Mouse (Mus musculus): ENCODE data around the gene Fktn. TPM values are rescaled to one million over a fixed set of nuclear protein-coding genes. Genes with fewer than 3 reads are reported as not detected.
"Not testable (repeated sequence)": the region's sequence is repeated elsewhere in the genome, so short reads cannot be mapped to it uniquely, and the experiment has no call there.

Fktn gene
- polyA plus RNA-seq, 1 experiment from 2014 or later, result 21.1 TPM

- Histone ChIP-seq H3K27ac (ENCODE audit: low read depth, low read length) (no peak overlapping the region), H3K9ac (ENCODE audit: low read length) (no peak overlapping the region), H3K4me1 (ENCODE audit: control insufficient read depth, insufficient read depth, low read length) (peaks cover 37% of the 10 kb centered on the region), H3K9me3 (ENCODE audit: control insufficient read depth, low read length) (no peaks in the 10 kb centered on the region), H3K27me3 (ENCODE audit: control insufficient read depth, insufficient read depth, low read length) (no peaks in the 10 kb centered on the region), H3K4me3 (ENCODE audit: low read depth, low read length) (no peak overlapping the region), H3K4me2 (no peak overlapping the region), H3K36me3 (ENCODE audit: control insufficient read depth, insufficient read depth, low read length) (no peaks in the 10 kb centered on the region)
- peak; percentile 84 for DNase-seq (ENCODE audit: low spot score, missing footprints)
- no peak for ATAC-seq (ENCODE audit: low FRiP score)
- WGBS, result 36% methylated on average over 1 of the region's 1 CpGs
Observed at GRCm38 (mm10) chr4:53799753-53800152, 86.0 kb downstream of the Fktn start.

GRCm38 (mm10) chr4:53803674-53804073 is 89.9 kb downstream of the Fktn start:
- H3K27ac ChIP-seq (ENCODE audit: low read depth, low read length); H3K9ac ChIP-seq (ENCODE audit: low read length); H3K9me3 ChIP-seq (ENCODE audit: control insufficient read depth, low read length); H3K4me2 ChIP-seq; H3K27me3 ChIP-seq (ENCODE audit: control insufficient read depth, insufficient read depth, low read length); DNase-seq (ENCODE audit: low spot score, missing footprints); H3K36me3 ChIP-seq (ENCODE audit: control insufficient read depth, insufficient read depth, low read length); H3K4me3 ChIP-seq (ENCODE audit: low read depth, low read length); ATAC-seq (ENCODE audit: low FRiP score): not testable (repeated sequence)
- H3K4me1 ChIP-seq (ENCODE audit: control insufficient read depth, insufficient read depth, low read length), result peaks cover 11% of the 10 kb centered on the region
- WGBS, result 95% methylated on average over 7 of the region's 8 CpGs

- not testable (repeated sequence) for H3K27ac ChIP-seq (ENCODE audit: low read depth, low read length); H3K9me3 ChIP-seq (ENCODE audit: control insufficient read depth, low read length); DNase-seq (ENCODE audit: low spot score, missing footprints); H3K27me3 ChIP-seq (ENCODE audit: control insufficient read depth, insufficient read depth, low read length); ATAC-seq (ENCODE audit: low FRiP score); H3K36me3 ChIP-seq (ENCODE audit: control insufficient read depth, insufficient read depth, low read length); H3K4me3 ChIP-seq (ENCODE audit: low read depth, low read length); H3K4me2 ChIP-seq; H3K4me1 ChIP-seq (ENCODE audit: control insufficient read depth, insufficient read depth, low read length); H3K9ac ChIP-seq (ENCODE audit: low read length)
- whole genome bisulfite sequencing, result 83% methylated on average over 6 of the region's 6 CpGs
Observed at GRCm38 (mm10) chr4:53806428-53806827, 92.6 kb downstream of the Fktn start.

- no peaks in the 10 kb centered on the region for H3K27me3 ChIP-seq (ENCODE audit: control insufficient read depth, insufficient read depth, low read length)
- no peaks in the 10 kb centered on the region for H3K36me3 ChIP-seq (ENCODE audit: control insufficient read depth, insufficient read depth, low read length)
- H3K9me3 ChIP-seq (ENCODE audit: control insufficient read depth, low read length), result no peaks in the 10 kb centered on the region
- H3K9ac ChIP-seq (ENCODE audit: low read length), result no peak overlapping the region
- ATAC-seq (ENCODE audit: low FRiP score) (no peak), DNase-seq (ENCODE audit: low spot score, missing footprints) (peak; percentile 57)
- H3K4me1 ChIP-seq (ENCODE audit: control insufficient read depth, insufficient read depth, low read length), result no peaks in the 10 kb centered on the region
- 80% methylated on average over 5 of the region's 5 CpGs for WGBS
- H3K4me3 ChIP-seq (ENCODE audit: low read depth, low read length), result no peak overlapping the region
- no peak overlapping the region for H3K4me2 ChIP-seq
- H3K27ac ChIP-seq (ENCODE audit: low read depth, low read length), result no peak overlapping the region
Observed at GRCm38 (mm10) chr4:53818320-53818719, 104.5 kb downstream of the Fktn start.

- Histone ChIP-seq H3K27me3 (ENCODE audit: control insufficient read depth, insufficient read depth, low read length) (no peaks in the 10 kb centered on the region), H3K9me3 (ENCODE audit: control insufficient read depth, low read length) (no peaks in the 10 kb centered on the region), H3K9ac (ENCODE audit: low read length) (no peak overlapping the region), H3K36me3 (ENCODE audit: control insufficient read depth, insufficient read depth, low read length) (no peaks in the 10 kb centered on the region), H3K4me1 (ENCODE audit: control insufficient read depth, insufficient read depth, low read length) (no peaks in the 10 kb centered on the region; the same call in 1 of the 2 replicates), H3K27ac (ENCODE audit: low read depth, low read length) (no peak overlapping the region), H3K4me3 (ENCODE audit: low read depth, low read length) (no peak overlapping the region), H3K4me2 (no peak overlapping the region)
- WGBS, result 69% methylated on average over 6 of the region's 6 CpGs
- DNase-seq (ENCODE audit: low spot score, missing footprints) (peak; percentile 64), ATAC-seq (ENCODE audit: low FRiP score) (no peak)
Observed at GRCm38 (mm10) chr4:53823697-53824096, 109.9 kb downstream of the Fktn start.

- H3K4me3 ChIP-seq (ENCODE audit: low read depth, low read length), result no peak overlapping the region
- no peak overlapping the region for H3K9ac ChIP-seq (ENCODE audit: low read length)
- WGBS, result 66% methylated on average over 4 of the region's 4 CpGs
- DNase-seq (ENCODE audit: low spot score, missing footprints) (no peak), ATAC-seq (ENCODE audit: low FRiP score) (no peak)
- H3K36me3 ChIP-seq (ENCODE audit: control insufficient read depth, insufficient read depth, low read length), result no peaks in the 10 kb centered on the region
- no peaks in the 10 kb centered on the region for H3K27me3 ChIP-seq (ENCODE audit: control insufficient read depth, insufficient read depth, low read length)
- no peak overlapping the region for H3K27ac ChIP-seq (ENCODE audit: low read depth, low read length)
- H3K4me2 ChIP-seq, result no peak overlapping the region
- no peaks in the 10 kb centered on the region; the same call in 1 of the 2 replicates for H3K4me1 ChIP-seq (ENCODE audit: control insufficient read depth, insufficient read depth, low read length)
- H3K9me3 ChIP-seq (ENCODE audit: control insufficient read depth, low read length), result no peaks in the 10 kb centered on the region
Observed at GRCm38 (mm10) chr4:53824831-53825230, 111.0 kb downstream of the Fktn start.

GRCm38 (mm10) chr4:53825821-53826605 is 112.2 kb downstream of the Fktn start, which contains the start of gene Tmem38b:
TSS of gene Tmem38b (plus strand) at chr4:53826045.
- WGBS, result under 1% methylated on average over 55 of the region's 55 CpGs
- H3K4me1 ChIP-seq (ENCODE audit: control insufficient read depth, insufficient read depth, low read length), result no peaks in the 10 kb centered on the region; the same call in 1 of the 2 replicates
- H3K4me2 ChIP-seq, result peak within 1 kb of the TSS; percentile 77
- ATAC-seq (ENCODE audit: low FRiP score) (peak; percentile 93), DNase-seq (ENCODE audit: low spot score, missing footprints) (peak; percentile 98)
- H3K4me3 ChIP-seq (ENCODE audit: low read depth, low read length), result peak within 1 kb of the TSS; percentile 90
- no peaks in the 10 kb centered on the region for H3K9me3 ChIP-seq (ENCODE audit: control insufficient read depth, low read length)
- H3K9ac ChIP-seq (ENCODE audit: low read length), result peak within 1 kb of the TSS; percentile 84
- H3K27ac ChIP-seq (ENCODE audit: low read depth, low read length), result 0 out of 2 replicates have a peak within 1 kb of the TSS, but pooled peaks have one; percentile 40
- H3K36me3 ChIP-seq (ENCODE audit: control insufficient read depth, insufficient read depth, low read length), result no peaks in the 10 kb centered on the region
- no peaks in the 10 kb centered on the region for H3K27me3 ChIP-seq (ENCODE audit: control insufficient read depth, insufficient read depth, low read length)

- Histone ChIP-seq H3K9me3 (ENCODE audit: control insufficient read depth, low read length) (no peaks in the 10 kb centered on the region), H3K4me2 (peak overlapping the region; percentile 77), H3K9ac (ENCODE audit: low read length) (peak overlapping the region; percentile 84), H3K36me3 (ENCODE audit: control insufficient read depth, insufficient read depth, low read length) (no peaks in the 10 kb centered on the region), H3K4me3 (ENCODE audit: low read depth, low read length) (peak overlapping the region; percentile 90), H3K27ac (ENCODE audit: low read depth, low read length) (no peak overlapping the region), H3K27me3 (ENCODE audit: control insufficient read depth, insufficient read depth, low read length) (no peaks in the 10 kb centered on the region), H3K4me1 (ENCODE audit: control insufficient read depth, insufficient read depth, low read length) (no peaks in the 10 kb centered on the region; the same call in 1 of the 2 replicates)
- WGBS, result 15% methylated on average over 11 of the region's 11 CpGs
- DNase-seq (ENCODE audit: low spot score, missing footprints) (no peak), ATAC-seq (ENCODE audit: low FRiP score) (no peak)
Observed at GRCm38 (mm10) chr4:53826641-53827248, 112.9 kb downstream of the Fktn start.
